Mouse (Mus musculus): ENCODE measurements around the gene Slfn2.
A peak's percentile ranks its signal among the peaks of the same experiment; 100 is the strongest.

Gene Slfn2

GRCm38 (mm10) chr11:83077714-83078422, 13.0 kb downstream of the Slfn2 start:
- DNase-seq, result peak; percentile 76 to 78

- no peak for DNase-seq
These were observed 13.7 kb downstream of the Slfn2 start for GRCm38 (mm10) chr11:83078423-83079140.

- no peak for DNase-seq
These were observed 14.7 kb downstream of the Slfn2 start for GRCm38 (mm10) chr11:83079487-83080199.

- no peak for DNase-seq
These were observed 18.0 kb downstream of the Slfn2 start for GRCm38 (mm10) chr11:83082741-83083473.

- no peak for DNase-seq
These were observed 19.2 kb downstream of the Slfn2 start for GRCm38 (mm10) chr11:83084161-83084560.

- no peak for DNase-seq
These were observed 19.8 kb downstream of the Slfn2 start for GRCm38 (mm10) chr11:83084761-83085160.

GRCm38 (mm10) chr11:83115138-83115537, 50.2 kb downstream of the Slfn2 start:
- peak in 1 of 2 experiments; percentile 26 for DNase-seq

- DNase-seq, result no peak
These were observed 51.8 kb downstream of the Slfn2 start, which contains the start of gene Slfn1 for GRCm38 (mm10) chr11:83116597-83117227. Slfn1 (plus strand) TSS chr11:83116849.

- DNase-seq, result no peak
These were observed 53.1 kb downstream of the Slfn2 start for GRCm38 (mm10) chr11:83118056-83118455.

Measured in kidney, adult 8-10 months (tissue).